Mouse (Mus musculus): ENCODE results near the gene Rpl7a.

DNA sequence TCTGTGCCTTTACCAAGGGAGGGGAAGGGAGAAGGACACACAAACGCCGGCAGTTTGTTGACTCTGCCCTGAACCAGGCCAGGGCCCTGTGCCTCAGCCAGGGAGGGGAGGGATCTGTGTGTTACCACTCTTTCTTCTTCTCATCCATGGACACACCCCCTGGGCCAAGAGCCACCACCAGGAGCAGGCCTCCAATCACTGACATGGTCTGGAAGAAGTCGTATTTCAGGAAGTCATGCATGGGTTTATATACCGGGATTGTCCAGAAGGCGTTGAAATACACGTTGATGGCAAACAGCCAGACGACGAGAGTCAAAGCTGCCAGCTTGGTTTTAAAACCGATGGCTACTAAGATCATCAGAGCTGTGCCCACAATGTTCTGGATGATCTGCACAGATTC is 11.2 kb downstream of the Rpl7a start:
- TF ChIP-seq POLR2A (IDR thresholded peaks at IDR 0.05; ENCODE audit: insufficient read depth, low read depth, low read length) (no peak), CTCF (IDR thresholded peaks at IDR 0.05; ENCODE audit: insufficient read depth, low read depth, low read length) (no peak)

Data from olfactory bulb, adult 2 months (tissue).